Mouse (Mus musculus): ENCODE measurements around the gene Rbm10.

The Rbm10 gene

DNA sequence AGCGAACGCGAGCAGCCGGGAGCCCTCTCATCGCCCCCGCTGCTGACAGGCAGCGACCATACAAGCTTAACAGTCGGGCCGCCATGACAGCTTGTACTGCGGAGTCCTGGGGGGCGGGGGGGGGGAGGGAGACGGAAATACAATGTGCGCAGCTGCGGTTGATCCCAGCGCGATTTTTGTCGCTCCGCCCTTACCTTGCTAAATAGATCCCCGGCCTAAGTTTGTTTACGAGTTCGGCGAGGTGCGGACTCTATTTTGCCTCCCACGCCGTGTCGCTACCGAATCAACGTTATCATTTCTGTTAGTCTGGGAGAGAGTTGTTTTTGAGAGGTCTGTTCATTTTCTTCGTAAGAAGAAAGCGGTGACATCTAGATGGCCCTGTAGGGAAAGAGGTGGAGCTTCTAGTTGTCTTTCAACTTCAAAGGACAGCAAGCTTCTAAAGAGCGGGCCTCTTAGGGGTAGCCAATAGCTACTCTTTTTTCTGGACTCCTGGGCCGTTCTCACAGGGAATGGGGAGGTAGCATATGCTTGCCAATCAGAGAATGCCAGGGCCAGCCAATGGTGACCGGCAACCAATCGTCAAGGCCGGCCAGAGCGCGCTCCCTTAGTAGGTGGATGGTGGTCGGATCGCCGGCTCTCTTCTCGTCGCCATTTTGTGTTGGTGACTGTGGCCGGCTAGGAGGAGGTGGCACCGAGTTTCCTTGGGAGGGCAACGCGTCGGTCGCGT is at the start of gene Rbm10, which contains the start of gene Ndufb11:
TSS of gene Rbm10 (plus strand) at position 328 of the 727 bp plus-strand sequence.
TSS of gene Ndufb11 (minus strand) at position 444 of the 727 bp plus-strand sequence.
- DNase-seq (ENCODE audit: low spot score) = peak; percentile 59

DNA sequence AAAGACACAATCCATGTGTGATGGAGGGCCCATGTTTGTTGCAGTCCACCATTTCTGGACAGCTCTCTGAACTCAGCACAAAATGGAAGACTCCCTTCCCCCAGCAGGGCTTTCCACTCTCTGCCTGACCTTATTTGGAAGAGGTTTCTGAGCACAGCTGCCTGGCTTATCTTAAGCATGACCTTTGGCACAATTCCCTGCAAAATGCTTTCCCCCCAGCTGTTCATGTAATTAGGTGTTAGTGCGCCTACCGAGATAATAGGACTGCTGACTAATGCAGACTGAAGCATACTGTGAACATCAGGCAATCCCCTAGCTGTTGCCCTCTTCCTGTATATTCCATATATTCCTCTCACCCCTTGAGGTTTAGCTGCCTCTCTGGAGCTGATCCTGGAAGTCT is 46.3 kb upstream of the Rbm10 start:
- no peak for DNase-seq (ENCODE audit: low spot score)

DNA sequence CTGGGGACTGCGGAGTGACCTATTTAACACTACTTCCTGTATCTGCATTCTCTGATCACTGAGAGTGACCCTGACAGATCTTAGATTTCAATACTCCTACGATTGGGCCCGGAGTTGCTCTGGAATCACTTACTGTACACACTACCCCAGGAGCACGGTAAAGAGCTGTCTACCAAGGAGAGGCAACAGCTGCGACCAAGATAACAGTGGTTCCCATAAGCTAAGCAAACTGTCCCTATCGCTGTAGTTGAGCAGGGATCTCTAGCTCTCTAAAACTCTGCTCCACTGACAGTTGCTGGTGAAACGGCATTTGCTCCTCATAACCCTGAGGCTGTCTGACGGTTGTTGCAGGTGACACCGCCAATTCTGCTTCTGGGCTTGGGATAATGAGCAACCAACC is 44.6 kb upstream of the Rbm10 start:
- no peak for DNase-seq (ENCODE audit: low spot score)

DNA sequence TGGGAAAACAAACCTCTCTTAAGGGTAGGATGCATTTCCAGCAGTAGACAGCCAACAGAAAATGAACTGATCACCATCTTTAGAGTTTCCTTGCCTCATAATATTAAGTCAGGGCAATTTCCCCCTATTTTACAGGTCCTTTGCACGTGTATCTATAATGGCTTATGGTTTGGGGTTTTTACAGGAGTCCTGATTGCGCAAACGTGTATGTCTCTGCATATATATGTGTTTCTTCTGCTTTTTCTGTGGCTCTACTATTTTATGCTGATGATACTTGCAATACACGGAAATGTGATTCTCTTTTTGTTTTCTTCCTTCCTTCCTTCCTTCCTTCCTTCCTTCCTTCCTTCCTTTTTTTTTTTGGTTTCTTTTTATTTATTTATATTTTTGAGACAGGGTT is 43.4 kb upstream of the Rbm10 start:
- no peak for DNase-seq (ENCODE audit: low spot score)

DNA sequence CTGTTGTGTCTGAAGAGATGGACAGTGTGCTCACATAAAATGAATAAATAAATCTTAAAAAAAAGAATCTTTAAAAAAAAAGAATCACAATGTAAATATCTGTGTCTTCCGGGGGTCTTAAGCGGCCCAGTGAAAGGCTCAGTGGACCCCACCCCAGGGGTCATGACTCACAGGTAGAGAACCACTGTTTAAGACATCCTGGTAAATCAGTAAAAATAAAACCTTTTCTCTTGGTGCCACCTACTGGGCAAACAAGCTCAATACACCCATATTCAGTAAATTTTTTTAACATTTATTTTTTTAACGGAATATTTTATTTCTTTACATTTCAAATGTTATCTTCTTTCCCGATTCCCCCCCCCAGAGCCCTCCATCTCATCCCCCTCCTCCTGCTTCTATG is 29.3 kb upstream of the Rbm10 start:
- no peak for DNase-seq (ENCODE audit: low spot score)

DNA sequence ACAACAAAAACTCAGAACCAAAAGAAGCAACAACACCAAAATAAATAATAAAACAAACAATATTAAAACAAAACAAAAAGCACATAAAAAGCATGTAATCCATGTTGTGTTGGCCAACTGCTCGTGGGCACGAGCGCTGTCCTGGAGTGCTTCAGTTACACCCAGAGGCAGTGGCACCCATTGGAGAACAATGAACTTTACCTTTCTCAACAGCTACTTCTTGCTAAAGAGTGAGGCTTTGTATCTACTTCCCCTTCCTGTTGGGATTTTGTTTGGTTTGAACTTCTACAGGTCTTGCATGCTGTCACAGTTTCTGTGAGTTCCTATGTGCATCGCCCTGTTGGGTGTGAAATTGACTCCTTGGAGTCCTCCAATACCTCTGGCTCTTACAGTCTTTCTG is 8.8 kb upstream of the Rbm10 start:
- DNase-seq (ENCODE audit: low spot score) = no peak

DNA sequence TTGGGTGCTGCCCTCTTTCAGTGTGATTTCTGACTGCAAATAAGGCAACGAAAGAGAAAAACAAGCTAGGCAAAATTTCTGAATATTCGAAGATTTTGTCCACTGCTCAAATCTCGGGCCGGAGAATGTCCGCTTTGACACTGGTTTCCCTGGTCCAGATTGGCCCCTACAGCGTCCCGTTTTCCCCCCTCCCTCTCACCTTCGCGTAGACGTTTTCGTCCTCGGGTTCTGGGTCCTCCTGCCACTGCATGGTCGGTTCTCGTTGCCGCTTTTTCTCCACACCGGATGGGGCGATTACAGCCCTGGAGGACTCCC is 485 bp upstream of the Rbm10 start:
- no peak for DNase-seq (ENCODE audit: low spot score)

DNA sequence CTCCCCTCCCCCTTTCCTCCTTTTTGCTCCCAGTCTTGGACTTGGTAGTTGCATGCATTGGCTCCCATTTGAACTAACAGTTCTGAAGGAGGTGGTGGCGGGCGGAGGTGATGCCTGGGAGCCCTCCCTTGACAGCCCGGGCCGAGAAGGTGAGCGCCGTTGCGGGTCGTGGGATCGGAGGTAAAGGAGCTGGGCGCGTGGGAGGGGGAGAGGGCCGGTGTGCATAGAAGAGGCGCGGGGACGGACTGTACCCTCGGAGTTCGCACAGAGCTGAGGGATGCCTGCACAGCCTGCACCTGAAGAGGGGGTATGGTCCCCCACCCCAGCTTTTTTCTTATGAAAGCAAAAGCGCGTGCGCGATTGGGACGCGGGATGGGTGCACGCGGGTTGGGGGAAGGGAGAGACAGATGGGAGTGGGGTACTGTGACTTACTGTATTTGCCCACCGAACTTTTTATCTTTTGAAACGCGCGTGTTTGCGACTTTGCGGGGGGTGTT is 648 bp downstream of the Rbm10 start:
- DNase-seq (ENCODE audit: low spot score) = peak; percentile 9

DNA sequence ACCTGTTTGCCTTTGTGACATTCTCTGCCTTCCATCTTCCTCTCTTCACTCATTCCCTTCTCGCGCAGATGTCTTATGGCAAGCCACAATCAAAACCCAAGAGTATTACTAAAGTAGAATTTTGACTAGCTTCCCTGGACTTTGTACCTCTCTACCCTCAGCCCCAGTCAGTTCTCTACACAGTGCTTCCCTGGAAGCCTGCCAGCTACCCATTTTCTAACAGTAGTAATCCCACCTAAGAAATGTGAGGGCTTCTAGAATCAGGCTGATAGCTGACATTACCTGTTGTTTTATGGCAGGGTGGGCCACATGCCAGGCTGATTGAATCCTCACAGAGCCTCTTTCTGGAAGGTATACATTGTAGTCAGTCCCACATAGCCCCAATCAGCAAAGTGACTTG is 20.8 kb downstream of the Rbm10 start:
- DNase-seq (ENCODE audit: low spot score) = no peak

DNA sequence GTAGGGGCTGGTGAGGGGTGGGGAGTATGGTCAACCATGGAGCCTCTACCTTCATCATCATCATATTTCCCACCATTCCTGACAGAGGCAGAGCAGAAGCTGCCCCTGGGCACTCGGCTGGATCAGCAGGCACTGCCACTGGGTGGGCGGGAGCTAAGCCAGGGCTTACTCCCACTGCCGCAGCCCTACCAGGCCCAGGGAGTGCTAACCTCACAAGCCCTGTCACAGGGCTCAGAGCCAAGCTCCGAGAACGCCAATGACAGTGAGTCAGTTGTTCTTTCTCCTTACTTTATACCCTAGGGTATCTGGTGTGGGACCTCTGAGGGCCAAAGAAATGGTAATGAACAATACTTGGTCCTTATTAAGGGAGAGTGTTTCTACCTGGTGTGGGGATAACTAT is 27.5 kb downstream of the Rbm10 start:
- no peak for DNase-seq (ENCODE audit: low spot score)

DNA sequence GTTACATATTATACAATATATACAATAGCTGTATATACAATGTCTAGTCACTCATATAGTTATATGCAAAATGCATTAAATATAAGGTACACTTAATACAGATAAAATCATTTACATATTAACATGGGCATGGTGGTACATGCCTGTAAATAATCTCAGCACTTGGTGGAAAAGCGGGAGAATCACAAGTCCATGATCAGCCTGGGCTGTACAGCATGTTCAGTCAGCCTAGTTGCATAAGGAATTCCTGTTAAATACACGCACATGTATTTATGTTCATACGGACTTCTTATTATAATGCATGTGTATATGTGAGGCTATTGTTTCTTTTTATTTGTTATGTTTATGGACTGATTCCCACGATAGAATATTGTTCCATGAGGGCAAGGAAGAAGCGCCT is 40.3 kb downstream of the Rbm10 start:
- DNase-seq (ENCODE audit: low spot score) = no peak

DNA sequence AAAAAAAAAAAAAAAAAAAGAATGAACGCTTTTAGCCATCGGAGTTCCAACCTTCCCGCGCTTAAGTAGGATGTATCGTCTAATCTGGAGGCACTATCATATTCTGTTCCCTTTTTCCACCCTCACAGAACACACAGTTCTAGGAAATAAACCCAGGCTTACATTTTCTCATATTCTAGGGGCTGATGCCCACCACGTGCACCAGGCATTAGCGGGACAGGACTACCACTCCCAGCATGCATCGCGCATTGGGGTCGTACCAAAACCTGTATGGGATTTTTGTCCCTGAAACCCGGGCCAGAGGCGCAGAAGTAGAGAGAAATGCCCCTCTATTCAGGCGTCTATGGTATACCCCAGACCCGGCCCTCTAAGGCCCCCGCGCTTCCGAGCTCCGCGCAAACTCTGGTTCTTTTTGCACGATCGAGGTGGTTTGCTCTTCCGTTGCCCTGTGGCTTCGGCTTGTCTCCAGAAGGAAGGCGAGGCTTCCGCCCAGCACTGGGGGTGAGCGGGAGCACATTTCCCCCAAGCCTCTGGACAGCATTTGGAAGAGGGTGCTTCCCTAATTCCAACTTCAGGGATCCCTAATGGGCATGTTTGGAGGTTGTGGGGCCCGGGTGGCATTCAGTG is 40.8 kb downstream of the Rbm10 start, which contains the start of gene Uba1:
TSS of gene Uba1 (plus strand) at position 301 of the 627 bp plus-strand sequence.
- peak; percentile 55 for DNase-seq (ENCODE audit: low spot score)

DNA sequence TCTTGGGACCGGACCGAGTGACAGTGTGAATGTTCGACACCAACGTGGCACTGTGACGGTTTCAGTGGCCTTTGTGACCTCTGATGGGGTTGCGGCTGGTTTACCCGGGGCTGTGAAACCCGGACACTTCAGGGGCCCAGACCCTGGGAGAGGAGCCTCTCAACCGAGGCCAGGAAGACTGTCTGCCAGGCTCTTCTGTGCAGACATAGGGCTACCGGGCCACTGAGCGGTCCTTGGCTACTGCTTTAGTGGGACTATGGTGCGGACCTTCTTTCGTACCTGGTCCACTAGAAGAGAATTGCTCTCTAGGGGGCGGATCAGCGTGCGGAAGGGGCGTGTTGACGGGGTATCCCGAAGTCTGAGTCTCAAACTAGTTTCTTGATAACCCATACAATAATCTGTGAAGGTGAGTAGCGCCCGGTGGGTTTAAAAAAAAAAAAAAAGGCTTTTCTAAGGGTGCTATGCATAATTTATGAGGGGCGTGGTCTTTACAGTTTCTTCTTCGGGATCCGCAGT is 41.6 kb downstream of the Rbm10 start:
- no peak for DNase-seq (ENCODE audit: low spot score)

DNA sequence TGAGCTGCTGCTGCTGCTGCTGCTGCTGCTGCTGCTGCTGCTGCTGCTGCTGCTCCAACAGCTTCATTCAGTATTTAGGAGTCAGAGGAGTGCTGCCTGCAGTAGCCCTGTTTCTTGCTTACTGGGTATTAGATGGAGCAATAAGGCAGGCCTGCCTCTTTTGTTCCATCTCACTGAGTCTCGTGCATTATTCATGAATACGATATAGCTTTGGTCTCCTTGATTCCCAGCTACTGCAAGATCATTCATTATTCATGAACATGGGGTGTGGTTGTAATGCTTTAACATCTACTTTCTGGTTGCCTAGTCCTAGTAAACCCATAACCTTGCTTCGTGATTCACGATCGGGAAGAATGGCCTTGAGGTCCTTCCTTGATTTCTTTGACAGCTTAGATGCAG is 45.0 kb downstream of the Rbm10 start:
- peak; percentile 8 for DNase-seq (ENCODE audit: low spot score)

DNA sequence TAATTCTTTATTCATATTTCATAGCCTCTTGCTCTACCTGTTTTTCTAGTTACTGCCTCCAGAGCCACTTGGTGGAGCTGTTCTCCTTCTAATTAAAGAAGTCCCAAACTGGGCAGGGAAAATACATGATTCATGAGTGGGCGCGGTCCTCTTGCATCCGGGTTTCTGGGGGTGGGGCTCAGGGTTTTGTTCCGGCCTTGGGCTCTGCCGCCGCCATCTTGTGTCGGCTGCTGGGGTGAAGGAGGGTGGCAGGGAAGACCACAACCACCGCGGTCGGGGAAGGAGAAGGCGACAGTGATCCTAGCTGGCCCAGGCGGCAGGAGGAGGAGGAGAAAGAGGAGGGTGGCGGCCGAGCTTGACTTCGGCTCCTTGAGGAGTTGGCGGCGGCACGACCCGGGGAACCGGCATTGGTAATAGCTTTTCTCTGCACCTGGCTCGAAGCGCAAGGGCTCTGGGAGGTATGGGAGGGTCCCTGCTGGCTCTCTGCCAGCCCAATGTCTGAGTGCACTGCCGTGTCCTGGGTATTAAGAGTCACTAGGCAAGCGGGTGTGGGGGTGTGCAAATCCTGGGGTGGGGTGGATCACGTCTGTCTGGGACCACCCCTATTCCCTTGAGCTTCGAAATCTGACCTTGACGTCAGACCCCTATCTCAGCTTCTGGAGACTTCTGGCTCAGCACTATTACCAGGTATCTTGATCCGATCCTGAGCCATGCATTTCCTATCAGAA is 45.6 kb downstream of the Rbm10 start:
- peak; percentile 79 for DNase-seq (ENCODE audit: low spot score)

DNA sequence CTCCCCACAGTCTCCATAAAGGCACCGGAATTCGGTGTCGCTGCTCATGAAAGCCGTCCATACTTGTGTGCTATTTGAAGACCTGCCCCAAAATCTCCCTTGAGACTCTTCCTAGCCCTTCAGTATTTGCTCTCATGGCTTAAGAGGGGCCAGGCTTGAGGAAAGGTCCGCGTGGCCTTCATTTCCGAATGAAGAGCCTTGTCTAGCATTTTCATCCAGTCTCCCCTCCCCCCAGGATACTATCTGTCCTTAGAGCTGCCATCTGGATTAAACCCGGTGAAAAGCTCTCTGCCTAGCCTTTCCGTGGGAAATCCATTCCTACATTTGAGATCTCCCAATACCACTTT is 46.1 kb downstream of the Rbm10 start:
- DNase-seq (ENCODE audit: low spot score) = no peak

DNA sequence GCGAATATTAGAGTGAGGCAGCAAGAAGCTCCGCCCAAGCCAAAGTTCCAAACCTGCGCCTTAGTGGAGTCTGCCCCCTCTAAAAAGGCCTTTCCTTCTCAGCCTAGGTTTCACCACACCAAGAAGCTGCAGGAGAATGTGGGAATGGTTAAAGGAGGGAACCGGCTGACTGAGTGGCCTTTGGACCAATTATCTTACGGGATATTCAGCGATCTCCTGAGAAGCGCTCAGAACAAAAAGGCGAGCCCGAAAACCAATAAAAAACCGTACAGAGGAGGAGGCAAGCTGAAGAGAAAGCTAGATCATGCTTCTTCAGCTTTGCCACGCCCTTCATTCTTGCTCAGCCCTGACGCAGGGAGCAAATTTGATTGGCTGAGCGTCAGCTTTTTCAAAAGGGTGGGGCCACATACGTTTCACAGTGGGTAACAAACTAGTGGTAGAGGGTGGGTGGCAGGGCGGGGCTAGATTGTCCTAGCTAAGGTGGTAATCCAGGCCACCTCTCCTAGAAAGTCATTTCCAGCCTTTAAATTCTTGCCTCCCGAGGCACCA is 70.3 kb downstream of the Rbm10 start, which contains the start of gene Cdk16:
TSS of gene Cdk16 (plus strand) at position 436 of the 549 bp plus-strand sequence.
- peak; percentile 68 for DNase-seq (ENCODE audit: low spot score)

DNA sequence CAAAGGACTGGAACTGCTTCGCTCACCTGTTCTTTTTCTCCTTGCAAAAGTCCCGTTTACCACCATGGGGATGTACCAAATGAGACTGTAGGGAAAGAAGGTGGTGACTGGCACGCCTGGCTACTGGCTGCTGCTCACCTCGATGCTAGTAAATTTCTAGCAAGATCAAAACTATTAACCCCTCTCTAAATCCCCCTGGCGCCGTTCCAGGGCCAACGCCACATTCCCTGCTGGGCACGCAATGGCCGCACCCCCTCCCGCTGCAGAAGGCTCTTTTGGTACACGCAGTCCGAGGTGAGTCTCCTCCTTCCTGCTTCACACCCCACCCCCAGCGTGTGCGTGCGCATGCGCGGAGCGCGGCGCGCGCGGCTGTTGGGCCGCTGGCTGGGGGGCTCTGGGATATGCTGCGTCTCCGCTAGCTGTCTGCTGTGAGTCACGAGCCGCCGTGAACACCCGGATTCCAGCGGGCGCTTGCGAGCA is 70.8 kb downstream of the Rbm10 start:
- peak; percentile 27 for DNase-seq (ENCODE audit: low spot score)

DNA sequence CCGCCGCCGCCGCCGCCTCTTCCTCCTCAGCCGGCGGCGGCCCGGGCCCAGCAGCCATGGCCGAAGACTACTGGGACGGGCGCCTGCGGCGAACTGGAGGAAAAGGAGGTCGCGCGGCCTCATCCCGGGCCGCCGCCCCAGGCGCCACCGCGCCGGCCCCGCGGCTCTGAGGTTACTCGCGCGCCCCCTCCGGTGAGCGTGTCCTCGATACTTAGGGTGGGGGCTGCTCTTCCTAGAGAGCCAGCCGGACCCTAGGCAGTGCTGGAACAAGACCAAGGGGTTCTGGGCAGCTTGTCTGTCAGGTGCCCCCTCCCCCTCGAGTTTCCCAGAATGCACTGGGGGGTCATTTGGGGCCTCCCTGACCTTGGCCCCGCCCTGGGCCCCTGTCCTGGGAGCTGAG is 71.3 kb downstream of the Rbm10 start:
- DNase-seq (ENCODE audit: low spot score) = peak; percentile 10

DNA sequence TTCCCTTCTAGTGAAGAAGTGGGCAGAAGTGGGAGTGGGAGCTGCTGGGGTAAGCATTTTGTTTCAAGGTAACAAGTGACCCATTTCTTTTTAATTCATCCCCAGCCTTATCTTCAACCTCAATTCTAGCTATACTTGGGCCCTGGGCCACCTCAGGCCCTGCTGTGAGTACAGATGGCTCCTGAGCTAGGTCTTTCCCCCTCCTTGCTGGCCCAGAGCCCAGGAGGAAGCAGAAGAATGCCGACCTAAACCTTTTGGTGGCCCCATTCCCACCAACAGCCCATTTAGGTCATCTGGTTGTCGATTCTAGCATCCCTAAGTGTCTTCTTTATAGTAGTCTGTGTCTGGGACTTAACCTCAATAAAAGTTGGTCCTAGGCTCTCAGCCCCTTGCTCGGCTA is 74.3 kb downstream of the Rbm10 start:
- DNase-seq (ENCODE audit: low spot score) = no peak

DNA sequence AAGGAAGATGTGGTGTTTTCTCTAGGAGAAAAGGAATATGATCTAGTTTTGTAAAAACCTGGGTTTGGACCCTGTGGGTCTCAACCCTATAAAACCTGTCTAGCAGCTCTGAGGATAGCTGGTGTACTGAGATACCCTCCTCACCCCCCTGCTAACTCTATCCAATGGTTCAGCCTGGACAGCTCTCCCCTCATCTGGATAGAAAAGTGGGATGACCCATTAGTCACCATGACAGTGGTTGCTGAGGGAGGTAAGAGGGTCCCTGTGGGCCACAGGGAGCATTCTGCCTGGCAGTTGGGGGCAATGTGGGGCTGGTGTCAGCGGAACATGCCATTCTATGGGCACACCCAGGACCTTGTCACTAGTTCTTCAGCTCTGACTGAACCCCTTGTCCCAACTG is 75.3 kb downstream of the Rbm10 start:
- no peak for DNase-seq (ENCODE audit: low spot score)

DNA sequence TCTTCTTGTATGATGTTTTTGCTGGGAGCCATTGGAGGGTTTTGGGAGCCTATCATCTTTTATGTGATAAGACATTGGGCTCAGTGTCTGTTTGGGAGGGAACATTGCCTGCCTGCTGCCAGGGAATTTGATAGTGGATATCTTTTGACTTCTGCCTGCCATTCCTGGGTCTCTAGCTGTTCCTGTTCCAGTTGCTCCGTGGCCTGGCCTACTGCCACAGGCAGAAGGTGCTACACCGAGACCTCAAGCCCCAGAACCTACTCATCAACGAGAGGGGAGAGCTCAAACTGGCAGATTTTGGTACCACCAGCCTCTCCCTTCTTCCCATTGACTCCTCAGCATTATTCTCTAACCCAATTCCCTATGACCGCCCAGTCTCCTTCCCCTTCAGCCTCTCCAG is 78.5 kb downstream of the Rbm10 start:
- DNase-seq (ENCODE audit: low spot score) = no peak

Data from layer of hippocampus, adult 9-10 months (tissue).